Mouse (Mus musculus) heart, embryonic 11.5 days (tissue): ENCODE measurements around the gene Cers3. TPM values are rescaled to one million over a fixed set of nuclear protein-coding genes. Genes with fewer than 3 reads are reported as not detected.

Experiments
- ATAC-seq: fragments of 200-750 bp; cut with Nextera tagmentation; replicated peaks from 2 replicates; pipeline ENCODE4 v1.8.0; 2017; ENCODE audit warnings: moderate library complexity; ENCODE audit not compliant: insufficient number of reproducible peaks, low FRiP score, low TSS enrichment
- H3K27ac ChIP-seq: fragments of 300-500 bp; sonication (generic); 2 replicates; pipeline ENCODE4 v1.5.1; 2014; ENCODE audit warnings: mild to moderate bottlenecking, low read depth, low read length
- H3K27me3 ChIP-seq: fragments of 300-500 bp; sonication (generic); 2 replicates; pipeline ENCODE4 v1.6.1; 2014; ENCODE audit warnings: mild to moderate bottlenecking, low read length, mixed read lengths; ENCODE audit not compliant: control insufficient read depth, insufficient read depth
- H3K36me3 ChIP-seq: fragments of 300-500 bp; sonication (generic); 2 replicates; pipeline ENCODE4 v1.6.1; 2014; ENCODE audit warnings: mild to moderate bottlenecking, low read length, moderate library complexity, mixed read lengths; ENCODE audit not compliant: control insufficient read depth, insufficient read depth
- H3K4me1 ChIP-seq: fragments of 300-500 bp; sonication (generic); 2 replicates; pipeline ENCODE4 v1.6.1; 2014; ENCODE audit warnings: low read length; ENCODE audit not compliant: control insufficient read depth, insufficient read depth
- H3K4me2 ChIP-seq: fragments of 300-500 bp; sonication (generic); 2 replicates; pipeline ENCODE4 v1.6.1; 2014; ENCODE audit warnings: mild to moderate bottlenecking, moderate library complexity
- H3K4me3 ChIP-seq: fragments of 300-500 bp; sonication (generic); 2 replicates; pipeline ENCODE4 v1.5.1; 2014; ENCODE audit warnings: low read depth, low read length
- H3K9ac ChIP-seq: fragments of 300-500 bp; sonication (generic); 2 replicates; pipeline ENCODE4 v1.6.1; 2014; ENCODE audit warnings: mild to moderate bottlenecking, low read depth, low read length, moderate library complexity
- H3K9me3 ChIP-seq: fragments of 300-500 bp; sonication (generic); replicated peaks from 2 replicates; pipeline ENCODE4 v1.6.1; 2016; ENCODE audit warnings: low read length; ENCODE audit not compliant: control insufficient read depth
- WGBS: fragments of 180-500 bp; shearing (Covaris S2); extraction: QIAGEN DNeasy Blood & Tissue Kit; methylation state at CpG from one replicate; pipeline ENCODE4 v1.1.7; 2014; ENCODE audit not compliant: insufficient replicate concordance; 5-methylcytosine and 5-hydroxymethylcytosine counted together
- polyA plus RNA-seq: library from polyadenylated mRNA; unstranded; fragments of >200 nt; fragmentation: Nextera tagmentation; extraction: Ambion mirVana; gene quantifications from 2 replicates; pipeline ENCODE4 v1.2.1, GENCODE M21; 2014

Gene Cers3
- polyA plus RNA-seq, 1 experiment from 2014 or later, result 0.19 TPM

DNA sequence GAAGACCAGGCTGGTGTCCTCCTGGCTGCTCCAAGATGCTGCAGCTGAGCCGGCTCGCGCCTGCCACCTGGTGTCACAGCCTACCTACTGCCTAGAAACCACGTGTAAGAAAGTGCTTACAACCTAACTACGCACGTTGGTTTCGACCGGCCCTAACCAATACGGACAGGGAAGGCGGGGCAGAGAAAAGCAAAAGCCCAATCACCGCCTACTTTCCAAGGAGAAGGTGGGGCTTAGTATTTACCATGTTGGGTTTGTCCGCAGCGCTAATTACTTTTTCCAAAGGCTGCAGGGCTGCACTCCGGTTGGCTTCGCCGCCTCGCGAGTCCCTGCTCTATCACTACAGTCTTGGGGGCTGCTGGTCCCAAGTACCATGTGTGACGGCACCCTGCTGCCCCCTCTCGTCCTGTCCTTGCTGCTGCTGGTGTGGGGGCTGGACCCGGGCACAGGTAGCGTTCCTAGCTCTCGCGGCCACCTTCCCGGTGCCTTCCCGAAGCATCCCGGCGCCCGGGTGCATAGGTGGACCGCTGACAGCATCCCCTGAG is 96.2 kb downstream of the Cers3 start, which contains the start of gene Adamts17:
Gene Adamts17 (plus strand): TSS at position 273 of the 545 bp plus-strand sequence.
- H3K27me3 ChIP-seq, result peaks cover 17% of the 10 kb centered on the region; the same call in 1 of the 2 replicates
- peak within 1 kb of the TSS; percentile 100 for H3K4me2 ChIP-seq
- H3K36me3 ChIP-seq, result no peaks in the 10 kb centered on the region
- no peaks in the 10 kb centered on the region for H3K9me3 ChIP-seq
- peak within 1 kb of the TSS; percentile 64 for H3K9ac ChIP-seq
- under 1% methylated on average over 30 of the region's 30 CpGs for WGBS
- H3K4me3 ChIP-seq, result peak within 1 kb of the TSS; percentile 66
- ATAC-seq, result peak; percentile 90
- no peak within 1 kb of the TSS for H3K27ac ChIP-seq
- peaks cover 9% of the 10 kb centered on the region for H3K4me1 ChIP-seq

DNA sequence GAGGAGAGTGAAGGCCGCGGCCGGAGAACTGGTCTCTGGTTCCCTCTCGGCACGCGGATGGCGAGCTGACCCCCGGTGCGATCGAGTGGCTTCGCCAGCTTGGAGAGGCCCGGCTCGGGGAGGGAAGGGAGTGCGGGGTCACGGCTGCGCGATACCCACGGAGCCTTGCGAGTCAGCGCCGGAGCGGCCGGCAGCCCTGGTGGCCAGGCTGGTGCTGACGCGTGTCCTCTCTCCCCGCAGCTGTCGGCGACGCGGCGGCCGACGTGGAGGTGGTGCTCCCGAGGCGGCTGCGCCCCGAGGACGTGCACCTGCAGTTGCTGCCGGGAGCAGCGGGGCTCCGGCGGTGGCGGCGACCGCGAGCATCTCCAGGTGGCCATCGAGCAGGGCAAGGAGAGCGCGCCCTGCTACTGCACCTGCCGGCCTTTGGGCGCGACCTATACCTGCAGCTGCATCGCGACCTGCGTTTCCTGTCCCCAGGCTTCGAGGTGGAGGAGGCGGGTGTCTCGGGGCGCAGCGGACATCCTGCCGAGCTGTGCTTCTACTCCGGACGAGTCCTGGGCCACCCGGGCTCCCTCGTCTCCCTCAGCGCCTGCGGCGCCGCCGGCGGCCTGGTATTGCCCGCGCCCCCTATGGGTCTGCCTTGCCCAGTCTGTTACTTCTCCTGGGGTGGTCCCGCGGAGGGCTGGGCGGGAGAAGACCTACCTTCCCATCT is 96.9 kb downstream of the Cers3 start:
- Histone ChIP-seq H3K9ac (peak overlapping the region; percentile 64), H3K9me3 (no peaks in the 10 kb centered on the region), H3K36me3 (no peaks in the 10 kb centered on the region), H3K4me1 (peaks cover 9% of the 10 kb centered on the region), H3K27me3 (peaks cover 17% of the 10 kb centered on the region; the same call in 1 of the 2 replicates), H3K4me3 (peak overlapping the region; percentile 66), H3K27ac (no peak overlapping the region), H3K4me2 (peak overlapping the region; percentile 100)
- WGBS, result under 1% methylated on average over 69 of the region's 76 CpGs
- ATAC-seq, result peak; percentile 56; the same call in 1 of the 2 replicates

DNA sequence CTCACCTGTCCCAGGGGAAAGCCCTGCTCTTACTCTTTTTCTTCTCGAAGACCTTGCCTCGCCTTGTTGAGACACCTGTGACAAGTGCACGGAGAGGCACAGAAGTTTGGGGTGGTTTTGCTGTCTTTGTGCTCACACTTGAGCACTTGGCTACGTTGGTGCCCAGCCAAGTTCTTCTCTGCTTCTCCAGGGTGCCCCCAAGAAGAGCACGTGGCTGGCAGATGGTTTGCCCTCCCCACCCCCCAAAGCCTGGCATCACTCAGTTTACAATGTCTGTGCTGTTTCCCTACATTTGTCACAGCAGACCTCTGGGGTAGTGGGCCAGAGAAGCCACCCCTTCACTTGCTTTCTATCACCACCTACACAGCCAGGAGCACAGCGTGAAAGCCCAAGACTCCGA is 97.9 kb downstream of the Cers3 start:
- Histone ChIP-seq H3K36me3 (no peaks in the 10 kb centered on the region), H3K9me3 (no peaks in the 10 kb centered on the region), H3K4me2 (peak overlapping the region; percentile 100; the same call in 1 of the 2 replicates), H3K27me3 (peaks cover 17% of the 10 kb centered on the region), H3K9ac (no peak overlapping the region), H3K4me3 (peak overlapping the region; percentile 66; the same call in 1 of the 2 replicates), H3K27ac (no peak overlapping the region), H3K4me1 (peaks cover 9% of the 10 kb centered on the region)
- WGBS, result 80% methylated on average over 7 of the region's 7 CpGs
- no peak for ATAC-seq

DNA sequence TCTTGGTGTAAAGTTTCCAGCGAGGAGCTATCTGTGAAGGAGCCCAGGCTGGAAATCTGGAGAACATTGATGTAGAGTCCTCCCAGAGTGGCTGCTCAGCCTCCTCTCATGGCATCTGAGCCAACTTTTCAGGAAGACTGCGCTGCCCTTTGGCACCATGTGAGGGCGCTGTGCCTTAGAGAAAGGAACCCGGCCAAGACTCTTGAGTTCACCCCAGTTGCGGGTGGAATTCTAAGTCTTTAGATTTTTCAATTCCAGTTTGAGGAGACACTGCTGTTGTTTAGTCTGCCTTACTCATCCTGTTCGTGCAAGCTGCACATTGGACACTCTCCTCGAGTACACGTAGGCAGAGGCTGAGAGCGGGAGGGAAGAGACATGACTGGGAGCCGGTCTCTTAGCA is 98.7 kb downstream of the Cers3 start:
- WGBS, result 47% methylated on average over 10 of the region's 10 CpGs
- Histone ChIP-seq H3K36me3 (no peaks in the 10 kb centered on the region), H3K9ac (no peak overlapping the region), H3K4me2 (no peak overlapping the region), H3K4me1 (peaks cover 9% of the 10 kb centered on the region), H3K4me3 (no peak overlapping the region), H3K27me3 (peaks cover 14% of the 10 kb centered on the region), H3K9me3 (no peaks in the 10 kb centered on the region), H3K27ac (no peak overlapping the region)
- no peak for ATAC-seq

DNA sequence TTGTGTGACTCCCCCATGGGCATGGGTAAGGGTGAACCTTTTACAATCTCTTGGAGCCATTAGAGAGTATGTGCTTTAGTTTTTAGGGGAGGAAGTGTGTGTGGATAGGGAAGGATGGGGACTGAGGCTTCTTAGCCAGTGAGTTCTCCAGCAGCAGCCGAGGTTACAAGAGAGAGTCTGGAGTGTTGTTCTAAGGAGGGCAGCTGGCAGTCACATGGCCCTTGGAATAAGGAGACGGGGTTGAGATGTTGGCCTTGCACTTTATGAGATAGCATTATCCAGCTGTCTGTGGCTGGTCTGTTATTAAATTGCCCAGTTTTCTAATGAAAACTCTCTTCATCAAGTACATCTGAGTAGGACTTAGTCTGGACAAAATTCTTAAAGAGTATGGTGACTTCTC is 100.5 kb downstream of the Cers3 start:
- WGBS, result 49% methylated on average over 2 of the region's 2 CpGs
- H3K36me3 ChIP-seq, result no peaks in the 10 kb centered on the region
- H3K27me3 ChIP-seq, result peaks cover 14% of the 10 kb centered on the region
- no peak for ATAC-seq
- peaks cover 9% of the 10 kb centered on the region for H3K4me1 ChIP-seq
- H3K27ac ChIP-seq, result no peak overlapping the region
- H3K4me3 ChIP-seq, result no peak overlapping the region
- no peak overlapping the region for H3K9ac ChIP-seq
- no peaks in the 10 kb centered on the region for H3K9me3 ChIP-seq
- H3K4me2 ChIP-seq, result no peak overlapping the region

DNA sequence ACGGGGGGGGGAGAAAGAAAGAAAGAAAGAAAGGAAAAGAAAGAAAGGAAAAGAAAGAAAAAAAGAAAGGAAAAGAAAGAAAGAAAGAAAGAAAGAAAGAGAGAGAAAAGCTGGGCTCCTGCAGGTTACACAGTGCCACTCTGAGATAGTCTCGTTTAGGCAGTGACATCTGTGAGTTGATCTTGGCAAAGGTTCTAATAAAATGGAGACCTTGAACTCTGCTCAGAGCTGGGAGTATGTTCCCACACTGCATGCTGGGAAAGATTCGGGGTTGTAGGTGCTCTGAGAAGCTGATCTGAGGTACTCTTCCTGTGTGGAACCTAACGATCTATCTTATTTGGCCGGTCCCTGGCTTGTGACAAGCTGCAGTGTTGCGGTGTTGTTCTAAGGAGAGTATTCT is 103.3 kb downstream of the Cers3 start:
- no peak overlapping the region for H3K9ac ChIP-seq
- H3K27ac ChIP-seq, result no peak overlapping the region
- no peaks in the 10 kb centered on the region for H3K36me3 ChIP-seq
- 0 out of 2 replicates have a peak, but pooled peaks cover 2% of the 10 kb centered on the region for H3K4me1 ChIP-seq
- WGBS, result 72% methylated on average over 6 of the region's 6 CpGs
- H3K27me3 ChIP-seq, result no peaks in the 10 kb centered on the region; the same call in 1 of the 2 replicates
- no peak overlapping the region for H3K4me3 ChIP-seq
- H3K4me2 ChIP-seq, result no peak overlapping the region
- ATAC-seq, result no peak
- no peaks in the 10 kb centered on the region for H3K9me3 ChIP-seq

DNA sequence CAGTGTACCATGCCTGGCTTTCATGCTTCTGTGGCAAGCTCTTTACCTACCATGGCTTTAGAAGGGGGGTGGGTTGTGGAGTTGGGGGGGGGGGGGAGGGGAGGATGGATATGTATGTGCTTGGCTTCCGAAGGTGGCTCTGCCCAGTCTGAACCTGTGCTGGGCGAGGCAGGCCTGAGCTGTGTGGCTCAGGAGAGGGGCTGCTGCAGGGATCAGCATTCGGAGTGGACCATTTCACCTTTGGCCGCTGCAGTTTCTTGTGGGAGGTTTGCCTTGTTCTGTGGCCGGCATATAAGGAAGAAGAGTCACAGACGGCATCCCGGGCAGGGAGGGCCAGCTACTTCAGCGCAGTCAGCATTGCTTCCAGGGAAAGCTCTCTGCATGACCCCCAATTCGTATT is 104.0 kb downstream of the Cers3 start:
- Histone ChIP-seq H3K36me3 (no peaks in the 10 kb centered on the region), H3K27ac (no peak overlapping the region), H3K9me3 (no peaks in the 10 kb centered on the region), H3K27me3 (no peaks in the 10 kb centered on the region; the same call in 1 of the 2 replicates), H3K4me2 (no peak overlapping the region), H3K4me3 (no peak overlapping the region), H3K4me1 (0 out of 2 replicates have a peak, but pooled peaks cover under 1% of the 10 kb centered on the region), H3K9ac (no peak overlapping the region)
- WGBS, result 90% methylated on average over 9 of the region's 9 CpGs
- ATAC-seq, result no peak

DNA sequence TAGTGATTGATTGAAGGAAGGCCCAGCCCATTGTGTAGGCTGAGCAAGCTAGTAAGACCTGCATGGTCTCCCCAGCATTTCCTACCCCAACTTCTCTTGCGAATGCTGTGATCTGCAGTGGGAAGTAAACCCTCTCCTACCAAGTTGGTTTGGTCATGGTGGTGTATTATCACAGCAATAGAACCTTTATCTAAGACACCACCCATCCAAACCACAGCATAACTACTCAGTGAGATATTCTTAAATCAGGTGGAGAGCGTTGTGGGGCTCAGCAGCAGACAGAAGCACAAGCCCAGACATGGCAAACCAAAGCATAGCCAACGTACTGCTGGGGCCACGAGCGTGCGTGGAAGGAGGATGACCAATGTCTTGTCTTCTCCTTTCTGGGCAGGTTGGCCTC is 106.0 kb downstream of the Cers3 start:
- no peaks in the 10 kb centered on the region for H3K9me3 ChIP-seq
- H3K4me1 ChIP-seq, result no peaks in the 10 kb centered on the region
- no peak overlapping the region for H3K27ac ChIP-seq
- ATAC-seq, result no peak
- no peaks in the 10 kb centered on the region; the same call in 1 of the 2 replicates for H3K27me3 ChIP-seq
- H3K36me3 ChIP-seq, result no peaks in the 10 kb centered on the region
- H3K4me3 ChIP-seq, result no peak overlapping the region
- no peak overlapping the region for H3K9ac ChIP-seq
- WGBS, result 85% methylated on average over 6 of the region's 6 CpGs
- no peak overlapping the region for H3K4me2 ChIP-seq
